Mouse (Mus musculus) bone marrow macrophage, adult 2 months (primary cell): ENCODE results near the gene Cadps2. TPM values are rescaled to one million over a fixed set of nuclear protein-coding genes. Genes with fewer than 3 reads are reported as not detected.

Source experiments
- H3K27ac ChIP-seq: 2 replicates; pipeline ENCODE4 v1.5.1; 2012; ENCODE audit warnings: low read depth, low read length; ENCODE audit not compliant: insufficient read depth
- H3K4me1 ChIP-seq: 2 replicates; pipeline ENCODE4 v1.6.1; 2012; ENCODE audit warnings: low read length; ENCODE audit not compliant: control insufficient read depth, insufficient read depth
- H3K4me3 ChIP-seq: 2 replicates; pipeline ENCODE4 v1.5.1; 2012; ENCODE audit warnings: mild to moderate bottlenecking, low read length, moderate library complexity; ENCODE audit not compliant: insufficient read depth
- CTCF ChIP-seq: IDR thresholded peaks from 2 replicates; pipeline ENCODE4 v1.5.1; 2012; ENCODE audit warnings: low read depth, mild to moderate bottlenecking, low read length, moderate library complexity
- POLR2A ChIP-seq: IDR thresholded peaks from 2 replicates; pipeline ENCODE4 v1.6.1; 2012; ENCODE audit warnings: mild to moderate bottlenecking, low read depth, low read length, borderline replicate concordance
- polyA plus RNA-seq: library from polyadenylated mRNA; stranded (reverse); fragments of >200 nt; gene quantifications from 2 replicates; pipeline ENCODE4 v1.2.4, GENCODE M21; 2012; ENCODE audit not compliant: missing spikeins, insufficient read depth, insufficient read length

Cadps2 gene
- polyA plus RNA-seq, 1 experiment = not detected

- H3K4me1 ChIP-seq = no peaks in the 10 kb centered on the region
- no peak for TF ChIP-seq CTCF
- TF ChIP-seq POLR2A = no peak
- H3K27ac ChIP-seq = no peak overlapping the region
- no peak overlapping the region for H3K4me3 ChIP-seq
These were observed 348.8 kb downstream of the Cadps2 start for GRCm38 (mm10) chr6:23490431-23490830.

- Histone ChIP-seq H3K4me1 (no peaks in the 10 kb centered on the region), H3K27ac (no peak overlapping the region), H3K4me3 (no peak overlapping the region)
- TF ChIP-seq POLR2A = no peak
- TF ChIP-seq CTCF = no peak
These were observed 350.2 kb downstream of the Cadps2 start for GRCm38 (mm10) chr6:23489046-23489445.

GRCm38 (mm10) chr6:23472686-23473085, 366.5 kb downstream of the Cadps2 start:
- no peaks in the 10 kb centered on the region for H3K4me1 ChIP-seq
- TF ChIP-seq CTCF = no peak
- TF ChIP-seq POLR2A = no peak
- no peak overlapping the region for H3K4me3 ChIP-seq
- H3K27ac ChIP-seq = no peak overlapping the region

- Histone ChIP-seq H3K4me3 (no peak overlapping the region), H3K27ac (no peak overlapping the region), H3K4me1 (no peaks in the 10 kb centered on the region)
- no peak for TF ChIP-seq POLR2A
These were observed 367.4 kb downstream of the Cadps2 start for GRCm38 (mm10) chr6:23471830-23472229.

GRCm38 (mm10) chr6:23467885-23468284, 371.3 kb downstream of the Cadps2 start:
- Histone ChIP-seq H3K4me1 (no peaks in the 10 kb centered on the region), H3K27ac (no peak overlapping the region), H3K4me3 (no peak overlapping the region)
- TF ChIP-seq CTCF = no peak
- no peak for TF ChIP-seq POLR2A

- no peak overlapping the region for H3K27ac ChIP-seq
- no peak for TF ChIP-seq POLR2A
- no peak for TF ChIP-seq CTCF
These were observed 376.5 kb downstream of the Cadps2 start for GRCm38 (mm10) chr6:23462600-23463280.

GRCm38 (mm10) chr6:23457748-23458147, 381.5 kb downstream of the Cadps2 start:
- TF ChIP-seq CTCF (peak; percentile 25; the same call in 1 of the 2 replicates), POLR2A (no peak)
- Histone ChIP-seq H3K27ac (no peak overlapping the region), H3K4me1 (no peaks in the 10 kb centered on the region), H3K4me3 (no peak overlapping the region)

More at GRCm38 (mm10) chr6:23462600-23463280, 376.5 kb downstream of the Cadps2 start:
- no peaks in the 10 kb centered on the region for H3K4me1 ChIP-seq
- no peak overlapping the region for H3K4me3 ChIP-seq

- Histone ChIP-seq H3K27ac (no peak overlapping the region), H3K4me1 (no peaks in the 10 kb centered on the region), H3K4me3 (no peak overlapping the region)
- TF ChIP-seq CTCF (no peak), POLR2A (no peak)
These were observed 385.3 kb downstream of the Cadps2 start for GRCm38 (mm10) chr6:23453907-23454306.

GRCm38 (mm10) chr6:23439897-23440296, 399.3 kb downstream of the Cadps2 start:
- TF ChIP-seq CTCF = no peak
- no peak for TF ChIP-seq POLR2A
- Histone ChIP-seq H3K4me1 (no peaks in the 10 kb centered on the region), H3K4me3 (no peak overlapping the region), H3K27ac (no peak overlapping the region)

- no peak overlapping the region for H3K4me3 ChIP-seq
- no peaks in the 10 kb centered on the region for H3K4me1 ChIP-seq
- no peak overlapping the region for H3K27ac ChIP-seq
- TF ChIP-seq CTCF (no peak), POLR2A (no peak)
These were observed 428.8 kb downstream of the Cadps2 start for GRCm38 (mm10) chr6:23410256-23411049.
